Mouse (Mus musculus) kidney, postnatal 4 days (tissue): ENCODE results near the gene Foxf1.

ENCODE experiments used
- DNase-seq, 2 experiments: peaks; one replicate each; pipeline ENCODE4 v3.0.0; 2021; ENCODE audit warnings: mixed read lengths in 2 of 2

Foxf1 gene

DNA sequence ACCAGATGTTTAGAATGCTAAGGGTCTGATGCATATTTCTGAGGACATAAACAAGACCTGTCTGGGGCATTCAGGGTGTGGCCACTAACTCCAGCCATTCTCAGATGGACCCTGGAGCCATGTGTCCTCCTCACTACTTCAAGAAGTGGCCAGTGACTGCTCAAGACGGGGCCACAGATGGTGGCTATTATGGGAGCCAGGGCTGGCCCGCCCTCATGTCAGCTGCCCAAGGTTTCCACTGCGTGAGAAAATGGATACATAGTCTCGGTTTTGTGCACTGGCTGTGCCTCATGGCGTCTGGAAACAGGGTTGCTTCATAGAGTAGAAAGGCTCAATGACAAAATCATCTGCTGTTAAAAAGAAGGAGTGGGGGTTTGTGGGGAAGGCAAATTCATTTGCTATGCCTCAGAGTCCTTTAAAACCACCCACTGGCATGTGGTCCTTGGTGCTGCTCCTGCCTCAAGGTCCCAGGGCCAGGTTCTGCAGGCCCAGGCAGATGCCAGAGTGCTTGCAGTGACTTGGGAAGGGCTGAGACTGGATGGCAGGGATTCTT is 48.9 kb downstream of the Foxf1 start:
- DNase-seq: no peak

DNA sequence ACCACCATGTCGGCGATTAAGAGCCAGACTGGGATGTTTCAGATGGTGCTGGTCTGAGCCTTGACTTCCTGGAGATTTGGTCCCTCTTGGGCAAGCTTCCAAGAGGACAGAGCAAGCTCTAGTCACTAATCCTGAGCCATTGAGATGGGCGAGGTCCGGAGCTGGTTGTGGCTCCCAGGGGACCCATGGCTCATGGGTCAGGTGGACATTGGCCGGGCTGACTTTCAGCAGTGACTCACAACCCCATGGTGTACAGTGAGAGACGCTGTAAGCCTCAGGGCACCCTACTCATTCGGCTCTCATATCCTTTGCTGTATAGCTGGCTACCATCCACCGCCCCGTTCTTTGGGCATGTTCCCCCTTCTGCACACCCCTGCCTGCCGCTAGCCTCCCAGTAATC is 49.9 kb downstream of the Foxf1 start:
- DNase-seq: no peak

DNA sequence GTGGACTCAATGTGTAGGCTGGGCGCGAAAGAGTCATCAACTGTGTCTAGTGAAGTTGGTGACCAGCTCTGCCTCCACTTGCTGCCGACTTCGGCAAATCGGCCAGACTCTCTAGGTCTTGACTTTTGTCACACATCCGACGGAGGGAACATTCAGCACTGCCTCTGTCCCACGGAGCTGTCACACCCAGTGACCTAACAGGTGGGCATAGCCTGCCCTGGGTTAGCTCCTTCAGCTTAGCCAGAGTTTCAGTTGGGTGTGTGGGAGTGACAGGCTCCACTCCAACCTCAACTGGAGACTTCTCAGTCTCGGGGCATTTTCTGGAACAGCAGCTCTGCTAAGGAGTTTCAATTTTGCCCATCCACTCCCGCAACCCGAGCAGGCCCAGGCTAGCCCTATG is 50.3 kb downstream of the Foxf1 start:
- DNase-seq: no peak

DNA sequence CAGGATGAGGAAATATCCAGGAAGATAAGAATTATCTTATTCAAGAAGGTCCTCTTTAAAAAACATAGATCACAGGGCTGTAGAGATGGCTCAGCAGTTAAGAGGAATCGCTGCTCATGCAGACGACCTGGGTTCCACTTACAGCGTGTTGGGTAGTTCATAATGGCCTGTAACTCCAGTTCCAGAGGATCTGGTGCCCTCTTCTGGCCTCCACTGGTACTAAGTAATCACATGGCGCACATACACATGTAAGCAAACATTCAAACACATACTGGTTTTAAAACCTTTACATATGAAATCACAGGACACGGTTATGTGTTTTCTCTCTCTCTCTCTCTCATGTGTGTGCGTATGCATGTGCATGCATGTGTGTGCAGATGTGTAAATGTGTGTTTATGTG is 52.7 kb downstream of the Foxf1 start:
- DNase-seq: no peak
